Mouse (Mus musculus) Patski (cell line): ENCODE measurements around the gene Slc35g1. TPM values are rescaled to one million over a fixed set of nuclear protein-coding genes. Genes with fewer than 3 reads are reported as not detected.

Experiments
- ATAC-seq: fragments of 100-300 bp; one replicate; pipeline ENCODE4 v1.8.0; 2021
- CTCF ChIA-PET: fragments of 350-600 bp; sonication (Branson Sonifier 250); formaldehyde crosslinking; loops from one replicate; lab custom pipeline; 2022; ENCODE audit warnings: inconsistent platforms; lab: Charles Lee
- POLR2A ChIA-PET: fragments of 350-600 bp; sonication (Branson Sonifier 250); formaldehyde crosslinking; loops from one replicate; lab custom pipeline; 2022; ENCODE audit warnings: antibody characterized with exemption, inconsistent platforms; lab: Charles Lee
- DNase-seq: peaks from one replicate; pipeline ENCODE4 v3.0.0-alpha.2; 2011; ENCODE audit warnings: low read depth, low spot score
- H3K27me3 ChIP-seq: fragments of 371-371 bp; one replicate; pipeline ENCODE4 v1.5.1; 2021
- CTCF ChIP-seq: fragments of 100-300 bp; IDR thresholded peaks from one replicate; pipeline ENCODE4 v1.5.1; 2021
- in situ Hi-C: fragments of 300-500 bp; cut with MboI; formaldehyde crosslinking; loops from 3 replicates; pipeline ENCODE4 v1.11.1; 2018; ENCODE audit warnings: low pct_unique_long_range_greater_than_20kb, mixed read lengths
- polyA plus RNA-seq: library from polyadenylated mRNA; unstranded; gene quantifications from one replicate; pipeline ENCODE4 v1.2.3, GENCODE M21; 2021

Gene Slc35g1
- polyA plus RNA-seq, 1 experiment from 2014 or later: 19.2 TPM

DNA sequence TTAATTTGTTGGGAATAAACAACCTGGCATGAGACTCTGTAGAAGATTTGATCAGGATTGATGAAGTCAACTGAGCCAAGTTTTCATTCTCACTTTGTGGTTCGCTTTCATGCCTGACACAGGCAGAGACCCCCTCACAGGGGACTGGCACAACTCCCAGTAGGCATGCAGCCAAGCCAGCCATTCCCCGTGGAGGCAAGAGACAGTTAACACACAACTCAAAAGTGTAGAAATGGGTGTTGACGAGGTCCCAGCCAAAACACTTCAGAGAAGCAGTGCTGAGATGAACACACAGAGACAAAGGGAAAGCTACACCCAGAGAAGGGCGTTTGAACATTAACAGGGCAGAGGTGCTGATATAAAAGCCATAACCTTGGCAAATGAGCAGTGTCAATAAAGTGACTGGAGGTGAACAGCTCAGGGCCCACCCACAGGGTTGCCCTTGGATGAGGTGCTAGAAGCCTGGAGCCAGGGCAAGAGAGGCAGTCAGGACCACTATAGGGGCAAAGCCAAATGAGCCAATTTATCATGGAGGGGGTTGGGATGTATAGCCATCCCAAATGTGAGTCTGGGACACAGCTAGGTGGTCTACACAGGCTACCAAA, 23.1 kb downstream of the Slc35g1 start:
- ChIA-PET POLR2A (interaction anchor here (1.1 kb wide), 1 partner anchor 62 kb away, joined by 3 read pairs; no protein-coding TSS in a partner anchor), CTCF (interaction anchor here (1.2 kb wide), 1 partner anchor 8 kb away, joined by 3 read pairs; no protein-coding TSS in a partner anchor)
- no peak for ATAC-seq
- H3K27me3 ChIP-seq: no peaks in the 10 kb centered on the region
- no peak for DNase-seq
- TF ChIP-seq CTCF: no peak
- in situ Hi-C loops: no loop called here

DNA sequence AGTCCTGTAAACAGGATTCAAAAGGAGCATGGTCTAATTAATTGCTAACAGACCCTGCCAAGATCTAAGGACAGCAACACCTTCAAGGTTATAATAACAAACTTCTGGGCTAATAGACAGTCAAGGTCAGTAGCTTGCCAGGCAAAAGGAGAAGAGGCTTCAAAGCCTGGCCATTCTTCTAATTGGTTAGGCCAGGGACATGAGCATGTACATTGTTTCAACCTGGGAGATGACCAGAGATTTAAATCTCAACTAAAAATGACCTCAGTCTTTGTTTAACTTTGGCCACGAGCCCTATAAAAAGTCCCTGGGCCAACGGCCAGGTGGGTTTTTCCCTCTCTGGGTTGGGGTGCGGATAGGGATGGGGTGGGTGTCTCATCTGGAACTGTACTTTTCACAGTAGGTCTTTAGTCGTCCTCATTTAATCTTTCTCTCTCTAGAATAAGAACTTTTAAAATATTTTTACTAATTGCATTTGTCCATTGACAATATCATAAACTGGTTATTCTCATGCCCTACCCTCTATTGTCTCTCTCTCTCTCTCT, 25.0 kb downstream of the Slc35g1 start:
- ChIA-PET POLR2A (interaction anchor here (0.7 kb wide), 1 partner anchor 87 kb away, joined by 3 read pairs; no protein-coding TSS in a partner anchor), CTCF (interaction anchor here (0.9 to 1.7 kb wide), 3 partner anchors 25 to 168 kb away, joined by 3 to 4 read pairs (median 3); partner anchors contain the start of gene Slc35g1)
- DNase-seq: no peak
- TF ChIP-seq CTCF: no peak
- ATAC-seq: no peak
- in situ Hi-C loops: loop anchor here (10.0 kb wide), 1 partner anchor 494 kb away; no protein-coding TSS in a partner anchor
- H3K27me3 ChIP-seq: no peaks in the 10 kb centered on the region

DNA sequence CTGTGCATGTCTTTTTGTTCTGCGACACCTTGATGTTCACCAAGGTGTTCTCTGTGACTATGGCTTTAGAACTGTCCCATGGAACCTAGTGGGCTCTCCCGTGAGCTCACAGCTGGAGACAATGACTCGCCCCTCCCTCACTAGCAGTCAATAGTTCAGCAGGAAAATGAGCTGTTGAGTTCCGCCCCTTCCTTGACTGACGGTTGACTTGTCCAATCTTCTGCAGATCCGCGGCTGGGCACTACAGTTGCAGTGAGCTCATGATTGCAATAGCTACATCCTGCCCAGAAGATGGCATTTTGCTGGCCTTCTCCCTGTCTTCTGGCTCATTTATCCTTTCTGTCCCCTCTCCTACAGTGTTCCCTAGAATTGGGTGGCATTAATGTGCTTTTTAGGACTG, 25.7 kb downstream of the Slc35g1 start:
- ATAC-seq (no peak), DNase-seq (no peak)
- POLR2A ChIA-PET: no interaction called here
- in situ Hi-C loops: loop anchor here (10.0 kb wide), 1 partner anchor 493 kb away; no protein-coding TSS in a partner anchor
- no peak for TF ChIP-seq CTCF
- no peaks in the 10 kb centered on the region for H3K27me3 ChIP-seq
- CTCF ChIA-PET: interaction anchor here (1.2 to 1.7 kb wide), 3 partner anchors 36 to 168 kb away, joined by 3 to 6 read pairs (median 4); no protein-coding TSS in a partner anchor

DNA sequence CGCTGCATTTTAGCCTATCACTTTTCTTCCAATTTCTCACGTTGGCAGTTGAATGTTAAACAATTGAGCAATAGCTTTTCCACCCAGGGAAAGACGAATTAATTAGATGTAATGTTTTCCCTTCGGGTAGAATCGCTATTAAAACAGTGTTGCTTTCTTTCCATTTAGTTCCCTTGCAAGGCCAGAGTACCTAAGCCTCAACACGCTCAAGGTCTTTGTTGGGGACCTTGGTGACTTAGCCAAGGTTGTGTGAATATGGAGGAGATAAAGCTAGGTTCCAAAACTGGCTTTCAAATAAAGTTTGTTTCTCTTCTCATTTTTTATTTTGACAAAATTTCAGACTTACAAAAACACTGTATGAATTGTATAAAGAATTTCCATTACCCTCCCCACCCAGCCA, 27.1 kb downstream of the Slc35g1 start:
- in situ Hi-C loops: loop anchor here (10.0 kb wide), 1 partner anchor 492 kb away; no protein-coding TSS in a partner anchor
- peak; percentile 6 for TF ChIP-seq CTCF
- ChIA-PET POLR2A (no interaction called here), CTCF (interaction anchor here (0.6 to 2.0 kb wide), 4 partner anchors 15 to 376 kb away, joined by 3 to 4 read pairs (median 4); no protein-coding TSS in a partner anchor)
- ATAC-seq: no peak
- H3K27me3 ChIP-seq: no peaks in the 10 kb centered on the region
- DNase-seq: no peak

DNA sequence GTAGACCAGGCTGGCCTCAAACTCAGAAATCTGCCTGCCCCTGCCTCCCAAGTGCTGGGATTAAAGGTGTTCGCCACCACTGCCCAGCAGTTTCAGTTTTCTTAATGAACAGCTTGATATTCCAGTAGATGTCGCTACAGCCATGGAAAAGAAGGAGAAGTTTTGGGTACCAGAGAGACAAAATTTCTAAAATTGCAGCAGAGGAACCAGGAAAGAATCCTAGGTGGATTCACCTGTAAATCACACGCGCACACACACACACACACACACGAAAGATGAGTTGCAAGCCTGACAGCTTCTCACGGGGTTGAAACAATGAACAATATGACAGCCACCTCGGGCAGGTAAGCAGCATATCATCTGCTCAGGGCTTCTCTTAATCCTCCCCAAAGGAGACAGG, 28.1 kb downstream of the Slc35g1 start:
- CTCF ChIA-PET: interaction anchor here (0.9 to 2.0 kb wide), 8 partner anchors 13 to 491 kb away, joined by 3 to 4 read pairs (median 3); no protein-coding TSS in a partner anchor
- in situ Hi-C loops: loop anchor here (10.0 kb wide), 1 partner anchor 491 kb away; no protein-coding TSS in a partner anchor
- POLR2A ChIA-PET: interaction anchor here (0.7 kb wide), 1 partner anchor 54 kb away, joined by 3 read pairs; no protein-coding TSS in a partner anchor
- TF ChIP-seq CTCF: peak; percentile 69
- DNase-seq: no peak
- ATAC-seq: no peak
- no peaks in the 10 kb centered on the region for H3K27me3 ChIP-seq

DNA sequence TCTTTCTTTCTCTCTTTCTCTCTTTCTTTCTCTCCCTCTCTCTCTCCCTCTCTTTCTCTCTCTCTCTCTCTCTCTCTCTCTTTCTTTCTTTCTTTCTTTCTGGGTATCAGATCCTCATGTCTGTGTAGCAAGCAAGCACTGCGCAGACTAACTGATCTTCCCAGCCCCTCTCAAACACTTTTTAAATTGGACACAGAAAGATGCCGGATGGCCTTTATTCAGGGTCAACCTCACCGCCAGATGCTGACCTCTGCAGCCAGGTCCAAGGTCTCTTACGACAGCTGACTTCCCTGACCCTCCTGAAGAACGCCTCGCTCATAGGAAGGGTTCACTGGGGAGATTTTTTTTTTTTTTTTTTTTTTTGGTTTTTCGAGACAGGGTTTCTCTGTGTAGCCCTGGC, 28.8 kb downstream of the Slc35g1 start:
- no peak for DNase-seq
- ChIA-PET CTCF (interaction anchor here (0.9 to 1.6 kb wide), 5 partner anchors 14 to 491 kb away, joined by 3 to 4 read pairs (median 3); no protein-coding TSS in a partner anchor), POLR2A (no interaction called here)
- no peaks in the 10 kb centered on the region for H3K27me3 ChIP-seq
- ATAC-seq: no peak
- in situ Hi-C loops: loop anchor here (10.0 kb wide), 1 partner anchor 490 kb away; no protein-coding TSS in a partner anchor
- no peak for TF ChIP-seq CTCF

DNA sequence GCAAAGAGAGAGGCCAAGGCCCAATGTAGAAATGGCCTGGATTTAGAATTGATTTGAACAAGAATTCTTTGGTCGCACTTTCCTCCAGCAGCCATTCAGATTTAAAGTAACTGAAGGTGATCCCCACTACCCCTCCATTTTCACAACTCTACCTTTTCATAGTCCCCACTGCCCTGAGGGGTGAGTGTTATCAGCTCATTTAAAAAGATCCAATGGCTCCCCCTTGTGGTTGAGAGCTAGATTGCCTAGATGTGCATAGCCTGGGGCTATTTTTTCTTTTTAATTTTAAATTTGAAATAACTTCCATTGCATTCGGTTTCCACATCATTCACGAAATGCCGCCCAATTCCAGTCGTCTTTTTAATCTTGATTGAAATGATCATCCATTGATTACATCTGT, 33.5 kb downstream of the Slc35g1 start:
- ATAC-seq (no peak), DNase-seq (no peak)
- ChIA-PET POLR2A (no interaction called here), CTCF (interaction anchor here (0.6 to 3.4 kb wide), 22 partner anchors 9 to 486 kb away, joined by 3 to 13 read pairs (median 4); no protein-coding TSS in a partner anchor)
- peak; percentile 79 for TF ChIP-seq CTCF
- no peaks in the 10 kb centered on the region for H3K27me3 ChIP-seq
- in situ Hi-C loops: loop anchor here (5.0 to 10.0 kb wide), 2 partner anchors 172 to 486 kb away; no protein-coding TSS in a partner anchor

DNA sequence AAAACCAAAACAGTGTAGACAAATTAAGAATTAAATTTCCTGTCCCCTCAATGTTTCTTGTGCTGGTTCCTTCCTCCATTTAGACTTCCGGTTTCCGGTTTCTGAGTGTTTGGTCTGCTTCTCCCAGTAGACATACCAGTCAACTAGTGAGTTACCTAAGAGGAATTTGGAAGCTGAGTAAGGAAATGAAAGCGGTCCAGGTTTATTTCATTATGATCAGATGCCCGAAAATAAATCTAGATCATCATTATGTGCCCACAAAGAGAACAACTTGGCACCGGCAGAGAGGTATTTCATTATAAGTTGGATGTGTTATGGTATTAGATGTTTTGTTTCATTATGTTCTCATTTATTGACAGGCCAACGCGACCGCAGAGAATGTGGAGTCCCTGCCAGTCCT, 34.7 kb downstream of the Slc35g1 start:
- ATAC-seq: no peak
- no peak for DNase-seq
- CTCF ChIA-PET: interaction anchor here (1.0 to 3.4 kb wide), 6 partner anchors 10 to 485 kb away, joined by 3 to 13 read pairs (median 5); no protein-coding TSS in a partner anchor
- H3K27me3 ChIP-seq: no peaks in the 10 kb centered on the region
- POLR2A ChIA-PET: no interaction called here
- no peak for TF ChIP-seq CTCF
- in situ Hi-C loops: loop anchor here (5.0 kb wide), 1 partner anchor 347 kb away; no protein-coding TSS in a partner anchor

DNA sequence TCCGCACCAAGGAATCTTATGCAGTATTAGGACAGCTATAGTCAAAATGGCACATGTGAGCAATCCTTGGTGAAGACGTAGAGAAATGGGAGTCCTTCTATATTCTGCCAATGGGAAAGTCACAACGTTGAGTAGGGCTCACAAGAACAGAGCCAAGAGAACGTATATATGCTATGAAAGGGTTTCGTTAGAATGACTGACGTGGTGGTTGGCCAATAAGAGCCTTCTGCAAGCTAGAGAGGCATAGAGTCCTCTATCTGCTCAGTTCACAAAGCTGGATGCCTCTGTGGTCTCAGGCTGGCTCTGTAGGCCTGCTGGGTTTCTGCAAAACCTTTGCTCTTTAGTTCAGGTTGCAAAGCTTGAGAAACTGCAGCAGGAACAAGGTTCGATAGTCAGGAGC, 35.5 kb downstream of the Slc35g1 start:
- ATAC-seq (no peak), DNase-seq (no peak)
- in situ Hi-C loops: loop anchor here (5.0 kb wide), 1 partner anchor 346 kb away; no protein-coding TSS in a partner anchor
- ChIA-PET CTCF (interaction anchor here (1.0 to 3.4 kb wide), 2 partner anchors 48 to 177 kb away, joined by 4 to 13 read pairs; no protein-coding TSS in a partner anchor), POLR2A (no interaction called here)
- H3K27me3 ChIP-seq: no peaks in the 10 kb centered on the region
- TF ChIP-seq CTCF: no peak

DNA sequence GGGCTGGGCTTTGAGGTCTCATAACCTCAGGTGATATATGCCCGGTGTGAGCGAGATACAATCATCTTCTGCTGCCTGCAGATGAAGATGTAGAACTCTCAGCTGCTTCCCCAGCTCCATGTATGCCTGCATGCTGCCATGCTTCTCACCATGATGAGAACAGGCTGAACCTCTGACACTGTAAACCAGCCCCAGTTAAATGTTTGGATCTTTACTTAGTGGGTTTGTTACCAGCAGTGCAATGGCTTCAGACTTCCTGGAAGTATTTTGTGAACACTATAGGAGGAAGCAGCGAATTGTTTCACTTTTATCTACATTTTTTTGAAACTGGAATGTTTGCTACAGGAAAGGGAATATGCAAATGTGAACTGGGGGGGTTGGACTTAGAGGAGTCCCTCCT, 36.2 kb downstream of the Slc35g1 start:
- no peak for DNase-seq
- no peaks in the 10 kb centered on the region for H3K27me3 ChIP-seq
- no peak for TF ChIP-seq CTCF
- no peak for ATAC-seq
- ChIA-PET CTCF (no interaction called here), POLR2A (no interaction called here)
- in situ Hi-C loops: loop anchor here (5.0 kb wide), 1 partner anchor 345 kb away; no protein-coding TSS in a partner anchor
